Mouse (Mus musculus) monocyte, adult 5-6 weeks (primary cell): ENCODE measurements around the gene Sema4b. TPM values are rescaled to one million over a fixed set of nuclear protein-coding genes. Genes with fewer than 3 reads are reported as not detected.

Experiments
- total RNA-seq: library from RNA; stranded (forward); fragments of 200-1000, 200-491, 200-594 nt; gene quantifications from 3 replicates; pipeline ENCODE4 v1.2.3, GENCODE M21; 2017

The Sema4b gene
- total RNA-seq, 1 experiment from 2014 or later, result 7.4 TPM

Other genes starting within 250 kb of the Sema4b start
- 55.9 to 77.3 TPM (median 60.7 TPM) in 3 replicates for gene Zfp710, start 162.0 kb upstream of the Sema4b start, total RNA-seq
- gene Idh2, start 71.4 kb upstream of the Sema4b start, total RNA-seq, result 23.3 to 27.2 TPM (median 24.2 TPM) in 3 replicates
- gene Cib1, start 46.0 kb downstream of the Sema4b start, total RNA-seq, result 37.5 to 51.3 TPM (median 45.7 TPM) in 3 replicates
- gene Gdpgp1, start 46.0 kb downstream of the Sema4b start, total RNA-seq, result 0.86 to 3.5 TPM (median 2.2 TPM) in 3 replicates
- gene Ttll13, start 59.5 kb downstream of the Sema4b start, total RNA-seq, result 3.0 TPM in 1 of 3 replicates, not detected in the others
- gene Ngrn, start 74.4 kb downstream of the Sema4b start, total RNA-seq, result 22.5 to 35.4 TPM (median 27.3 TPM) in 3 replicates
- gene Vps33b, start 82.8 kb downstream of the Sema4b start, total RNA-seq, result 35.8 to 53.3 TPM (median 47.4 TPM) in 3 replicates
- gene Prc1, start 107.6 kb downstream of the Sema4b start, total RNA-seq, result 6.3 to 11.8 TPM (median 7.3 TPM) in 3 replicates
- gene Rccd1, start 137.6 kb downstream of the Sema4b start, total RNA-seq, result 4.0 to 14.3 TPM (median 4.7 TPM) in 3 replicates
- 28.3 to 50.6 TPM (median 33.6 TPM) in 3 replicates for gene Unc45a, start 154.2 kb downstream of the Sema4b start, total RNA-seq
- 0.21 to 6.1 TPM (median 1.5 TPM) in 3 replicates for gene Hddc3, start 156.3 kb downstream of the Sema4b start, total RNA-seq
- 12.8 to 20.6 TPM (median 18.0 TPM) in 3 replicates for gene Man2a2, start 184.5 kb downstream of the Sema4b start, total RNA-seq
- 117 to 175 TPM (median 150 TPM) in 3 replicates for gene Fes, start 201.1 kb downstream of the Sema4b start, total RNA-seq
- gene Furin, start 218.6 kb downstream of the Sema4b start, total RNA-seq, result 31.1 to 46.2 TPM (median 34.3 TPM) in 3 replicates